Mouse (Mus musculus): Measurements from ENCODE around the gene Ankrd2. TPM values are rescaled to one million over a fixed set of nuclear protein-coding genes. Genes with fewer than 3 reads are reported as not detected.

Gene Ankrd2
- total RNA-seq, 1 experiment from 2014 or later, result not detected

GRCm38 (mm10) chr19:42011123-42011522 lies 24.7 kb upstream of the Ankrd2 start:
- no peak for ATAC-seq (ENCODE audit: extremely low read depth, insufficient number of reproducible peaks, low FRiP score, poor library complexity, severe bottlenecking)

- no peak for ATAC-seq (ENCODE audit: extremely low read depth, insufficient number of reproducible peaks, low FRiP score, poor library complexity, severe bottlenecking)
Measured at GRCm38 (mm10) chr19:42014231-42014825, 21.5 kb upstream of the Ankrd2 start.

- ATAC-seq (ENCODE audit: extremely low read depth, insufficient number of reproducible peaks, low FRiP score, poor library complexity, severe bottlenecking), result no peak
Measured at GRCm38 (mm10) chr19:42015001-42015400, 20.8 kb upstream of the Ankrd2 start.

- no peak for ATAC-seq (ENCODE audit: extremely low read depth, insufficient number of reproducible peaks, low FRiP score, poor library complexity, severe bottlenecking)
Measured at GRCm38 (mm10) chr19:42016251-42016650, 19.5 kb upstream of the Ankrd2 start.

GRCm38 (mm10) chr19:42016840-42017239 lies 19.0 kb upstream of the Ankrd2 start:
- ATAC-seq (ENCODE audit: extremely low read depth, insufficient number of reproducible peaks, low FRiP score, poor library complexity, severe bottlenecking), result no peak

- peak; percentile 53; the same call in 1 of the 2 replicates for ATAC-seq (ENCODE audit: extremely low read depth, insufficient number of reproducible peaks, low FRiP score, poor library complexity, severe bottlenecking)
Measured at GRCm38 (mm10) chr19:42017399-42018247, 18.2 kb upstream of the Ankrd2 start.

- no peak for ATAC-seq (ENCODE audit: extremely low read depth, insufficient number of reproducible peaks, low FRiP score, poor library complexity, severe bottlenecking)
Measured at GRCm38 (mm10) chr19:42019011-42019522, 16.7 kb upstream of the Ankrd2 start.

GRCm38 (mm10) chr19:42021681-42022541 lies 13.9 kb upstream of the Ankrd2 start:
- no peak for ATAC-seq (ENCODE audit: extremely low read depth, insufficient number of reproducible peaks, low FRiP score, poor library complexity, severe bottlenecking)

GRCm38 (mm10) chr19:42022542-42022848 lies 13.3 kb upstream of the Ankrd2 start:
- ATAC-seq (ENCODE audit: extremely low read depth, insufficient number of reproducible peaks, low FRiP score, poor library complexity, severe bottlenecking), result no peak

GRCm38 (mm10) chr19:42026158-42026557 lies 9.6 kb upstream of the Ankrd2 start:
- ATAC-seq (ENCODE audit: extremely low read depth, insufficient number of reproducible peaks, low FRiP score, poor library complexity, severe bottlenecking), result peak; percentile 87

GRCm38 (mm10) chr19:42031112-42031511 lies 4.7 kb upstream of the Ankrd2 start:
- no peak for ATAC-seq (ENCODE audit: extremely low read depth, insufficient number of reproducible peaks, low FRiP score, poor library complexity, severe bottlenecking)

GRCm38 (mm10) chr19:42033611-42034010 lies 2.2 kb upstream of the Ankrd2 start:
- ATAC-seq (ENCODE audit: extremely low read depth, insufficient number of reproducible peaks, low FRiP score, poor library complexity, severe bottlenecking), result no peak

GRCm38 (mm10) chr19:42034146-42034775 lies 1.5 kb upstream of the Ankrd2 start:
- no peak for ATAC-seq (ENCODE audit: extremely low read depth, insufficient number of reproducible peaks, low FRiP score, poor library complexity, severe bottlenecking)

- ATAC-seq (ENCODE audit: extremely low read depth, insufficient number of reproducible peaks, low FRiP score, poor library complexity, severe bottlenecking), result no peak
Measured at GRCm38 (mm10) chr19:42034881-42035455, 832 bp upstream of the Ankrd2 start.

GRCm38 (mm10) chr19:42036357-42036756 lies 557 bp downstream of the Ankrd2 start:
- no peak for ATAC-seq (ENCODE audit: extremely low read depth, insufficient number of reproducible peaks, low FRiP score, poor library complexity, severe bottlenecking)

GRCm38 (mm10) chr19:42037167-42037702 lies 1.4 kb downstream of the Ankrd2 start:
- ATAC-seq (ENCODE audit: extremely low read depth, insufficient number of reproducible peaks, low FRiP score, poor library complexity, severe bottlenecking), result no peak

- ATAC-seq (ENCODE audit: extremely low read depth, insufficient number of reproducible peaks, low FRiP score, poor library complexity, severe bottlenecking), result no peak
Measured at GRCm38 (mm10) chr19:42038310-42038709, 2.5 kb downstream of the Ankrd2 start.

GRCm38 (mm10) chr19:42043988-42044387 lies 8.2 kb downstream of the Ankrd2 start:
- no peak for ATAC-seq (ENCODE audit: extremely low read depth, insufficient number of reproducible peaks, low FRiP score, poor library complexity, severe bottlenecking)
